Mouse (Mus musculus) C2C12 (cell line): Measurements from ENCODE around the gene 4930438A08Rik. TPM values are rescaled to one million over a fixed set of nuclear protein-coding genes. Genes with fewer than 3 reads are reported as not detected.
"Not testable (repeated sequence)": the region's sequence is repeated elsewhere in the genome, so short reads cannot be mapped to it uniquely, and the experiment has no call there.

Experiments used
- H3K27me3 ChIP-seq: one replicate; pipeline ENCODE4 v1.6.1; 2011; ENCODE audit not compliant: control insufficient read depth, insufficient read depth, insufficient read length
- H3K36me3 ChIP-seq: one replicate; pipeline ENCODE4 v1.6.1; 2011; ENCODE audit not compliant: control insufficient read depth, insufficient read depth
- H3K4me3 ChIP-seq: one replicate; pipeline ENCODE4 v1.5.1; 2011; ENCODE audit warnings: mild to moderate bottlenecking, control low read depth; ENCODE audit not compliant: poor library complexity, insufficient read depth, severe bottlenecking
- H3K79me2 ChIP-seq: one replicate; pipeline ENCODE4 v1.6.1; 2011; ENCODE audit not compliant: control insufficient read depth, insufficient read depth
- H3K79me3 ChIP-seq: one replicate; pipeline ENCODE4 v1.6.1; 2011; ENCODE audit warnings: low read depth, control low read depth
- H3ac ChIP-seq: one replicate; pipeline ENCODE3; 2011; ENCODE audit warnings: low read depth; ENCODE audit not compliant: control insufficient read depth, insufficient read length
- CEBPB ChIP-seq: IDR thresholded peaks from one replicate; pipeline ENCODE4 v1.6.1; 2011; ENCODE audit warnings: low read depth, mild to moderate bottlenecking, control low read depth, moderate library complexity
- CTCF ChIP-seq: IDR thresholded peaks from one replicate; pipeline ENCODE4 v1.5.1; 2011; ENCODE audit not compliant: control insufficient read depth, insufficient read depth, insufficient read length
- FOSL1 ChIP-seq: IDR thresholded peaks from one replicate; pipeline ENCODE4 v1.8.0; 2011; ENCODE audit warnings: mild to moderate bottlenecking, low read length; ENCODE audit not compliant: poor library complexity, insufficient read depth, severe bottlenecking
- MAX ChIP-seq: IDR thresholded peaks from one replicate; pipeline ENCODE4 v1.6.1; 2011; ENCODE audit warnings: mild to moderate bottlenecking, control low read depth
- MYOD1 ChIP-seq: IDR thresholded peaks from one replicate; pipeline ENCODE4 v1.6.1; 2011; ENCODE audit warnings: low read depth; ENCODE audit not compliant: control insufficient read depth, insufficient read length
- MYOG ChIP-seq: IDR thresholded peaks from one replicate; pipeline ENCODE4 v1.6.1; 2011; ENCODE audit not compliant: control insufficient read depth, insufficient read length; ENCODE audit errors: extremely low read depth
- USF1 ChIP-seq: IDR thresholded peaks from one replicate; pipeline ENCODE4 v1.6.1; 2011; ENCODE audit warnings: low read depth, mild to moderate bottlenecking, control low read depth, moderate library complexity
- polyA plus RNA-seq: library from polyadenylated mRNA; unstranded; fragments of >200 nt; fragmentation: generic; extraction: Trizol; gene quantifications from one replicate; pipeline ENCODE4 v1.2.1, GENCODE M21; 2012; ENCODE audit warnings: missing spikeins

The 4930438A08Rik gene
- polyA plus RNA-seq, 1 experiment: 0.01 TPM

GRCm38 (mm10) chr11:58231156-58231555, 43.4 kb upstream of the 4930438A08Rik start:
- Histone ChIP-seq H3ac (no peak overlapping the region), H3K36me3 (no peaks in the 10 kb centered on the region), H3K27me3 (peaks cover 27% of the 10 kb centered on the region), H3K79me3 (no peaks in the 10 kb centered on the region), H3K79me2 (no peaks in the 10 kb centered on the region), H3K4me3 (no peak overlapping the region)
- TF ChIP-seq MAX: no peak
- TF ChIP-seq CEBPB: no peak
- TF ChIP-seq MYOG: no peak

DNA sequence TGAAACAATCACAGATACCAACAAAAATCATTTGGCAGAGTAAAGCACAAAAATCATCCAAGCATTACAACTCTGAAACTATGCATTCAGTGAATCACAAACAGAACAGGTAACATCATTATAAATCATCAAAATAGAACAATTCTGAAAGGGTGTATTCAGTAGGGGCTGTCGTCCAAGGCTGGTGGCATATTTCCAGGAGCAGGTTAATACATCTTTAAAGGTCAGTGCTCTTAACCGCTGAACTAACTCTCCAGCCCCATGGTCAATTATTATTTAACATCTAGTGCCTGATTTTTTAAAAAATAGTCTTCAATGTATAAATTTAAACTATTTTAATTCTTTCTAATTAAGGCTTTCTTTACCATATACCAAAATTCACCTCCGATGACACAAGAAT, 40.0 kb upstream of the 4930438A08Rik start:
- H3ac ChIP-seq, H3K79me3 ChIP-seq: not testable (repeated sequence)

GRCm38 (mm10) chr11:58235152-58235551, 39.4 kb upstream of the 4930438A08Rik start:
- no peak overlapping the region for H3ac ChIP-seq
- no peaks in the 10 kb centered on the region for H3K36me3 ChIP-seq
- no peak for TF ChIP-seq MYOD1
- TF ChIP-seq MAX: no peak
- no peak for TF ChIP-seq CEBPB
- no peak for TF ChIP-seq CTCF
- no peak for TF ChIP-seq FOSL1
- no peak for TF ChIP-seq MYOG
- TF ChIP-seq USF1: no peak

More for the DNA sequence above, 40.0 kb upstream of the 4930438A08Rik start:
- H3K4me3 ChIP-seq, H3K79me2 ChIP-seq, H3K36me3 ChIP-seq: not testable (repeated sequence)
- peaks cover 24% of the 10 kb centered on the region for H3K27me3 ChIP-seq

DNA sequence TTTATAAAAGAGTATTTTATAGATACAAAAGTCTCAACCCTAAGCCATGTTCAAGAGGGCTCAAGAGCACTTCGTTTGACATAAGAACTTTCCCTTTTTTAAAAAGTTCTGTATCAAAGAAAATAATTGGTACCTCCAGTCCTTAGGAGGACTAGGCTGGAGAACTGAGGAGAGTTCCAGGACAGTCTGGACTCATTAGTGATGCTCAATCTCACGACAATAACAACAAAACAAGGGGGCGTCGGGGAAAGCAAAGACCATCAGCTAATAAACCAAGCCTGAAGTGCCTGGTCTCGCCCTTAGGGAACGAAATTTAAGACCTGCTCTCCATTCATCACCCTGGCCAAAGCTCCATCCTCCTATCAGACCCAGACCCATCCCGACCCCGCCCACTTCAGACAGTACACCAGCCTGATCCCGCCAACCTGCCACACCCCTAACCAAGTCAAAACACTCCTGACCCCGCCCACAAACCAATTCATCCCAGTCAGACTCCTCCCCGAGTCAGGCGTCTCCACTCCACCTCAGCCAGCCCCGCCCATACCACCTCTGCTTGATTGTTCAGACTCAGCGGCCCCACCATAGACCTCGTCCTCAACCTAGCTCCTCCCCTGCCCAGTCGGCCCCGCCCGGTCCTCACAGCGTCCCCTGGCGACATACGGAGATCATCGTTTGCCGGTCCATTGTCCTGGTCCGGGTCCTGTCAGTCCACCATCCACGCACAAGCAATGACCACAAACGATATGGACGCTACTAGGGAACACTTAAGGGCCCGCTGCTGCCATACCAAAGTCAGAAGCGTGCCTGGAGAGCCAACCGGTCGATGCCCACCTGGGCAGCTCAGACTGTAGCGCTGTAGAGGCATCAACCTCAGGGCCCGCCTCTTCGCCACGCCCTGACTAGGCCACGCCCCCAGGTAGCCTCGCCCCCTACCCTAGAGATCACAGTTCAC, 35.5 kb upstream of the 4930438A08Rik start:
- H3K79me3 ChIP-seq: no peaks in the 10 kb centered on the region
- H3K36me3 ChIP-seq: no peaks in the 10 kb centered on the region
- H3K79me2 ChIP-seq: no peaks in the 10 kb centered on the region
- no peak overlapping the region for H3K4me3 ChIP-seq
- H3ac ChIP-seq: no peak overlapping the region
- no peaks in the 10 kb centered on the region for H3K27me3 ChIP-seq
- TF ChIP-seq CEBPB (no peak), MYOG (no peak), MAX (no peak), MYOD1 (no peak), CTCF (no peak)

More at GRCm38 (mm10) chr11:58235152-58235551, 39.4 kb upstream of the 4930438A08Rik start:
- H3K27me3 ChIP-seq: peaks cover 24% of the 10 kb centered on the region
- H3K79me3 ChIP-seq: no peaks in the 10 kb centered on the region
- no peaks in the 10 kb centered on the region for H3K79me2 ChIP-seq
- H3K4me3 ChIP-seq: no peak overlapping the region

DNA sequence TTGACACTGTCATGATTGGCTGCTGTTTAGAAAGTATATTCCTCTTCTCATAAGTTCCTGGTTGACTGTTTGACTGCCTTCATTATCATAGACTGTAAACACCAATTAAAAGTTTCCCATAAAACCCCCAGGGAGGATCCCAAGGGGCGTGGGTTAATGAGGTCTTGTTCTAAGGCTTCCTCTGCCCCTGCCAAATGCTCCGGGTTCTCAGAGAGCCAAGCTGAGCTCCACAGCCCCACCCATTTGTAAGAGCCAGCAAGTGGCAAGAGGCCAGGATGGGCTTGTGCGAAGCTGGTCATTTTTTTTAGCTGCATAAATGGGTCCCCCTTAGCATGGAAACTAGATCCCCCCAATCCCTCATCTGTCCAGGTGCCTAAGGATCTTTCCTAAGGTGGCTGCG, 27.3 kb upstream of the 4930438A08Rik start:
- H3K79me2 ChIP-seq: no peaks in the 10 kb centered on the region
- TF ChIP-seq FOSL1 (no peak), MAX (no peak), USF1 (no peak), CEBPB (no peak), MYOG (no peak), MYOD1 (no peak), CTCF (no peak)
- H3K4me3 ChIP-seq: no peak overlapping the region
- H3K36me3 ChIP-seq: no peaks in the 10 kb centered on the region
- no peak overlapping the region for H3ac ChIP-seq
- H3K27me3 ChIP-seq: no peaks in the 10 kb centered on the region
- H3K79me3 ChIP-seq: no peaks in the 10 kb centered on the region

- Histone ChIP-seq H3K79me2 (no peaks in the 10 kb centered on the region), H3K27me3 (no peaks in the 10 kb centered on the region), H3K79me3 (no peaks in the 10 kb centered on the region), H3K36me3 (no peaks in the 10 kb centered on the region), H3K4me3 (no peak overlapping the region), H3ac (no peak overlapping the region)
- no peak for TF ChIP-seq CTCF
- TF ChIP-seq MAX: no peak
Measured at GRCm38 (mm10) chr11:58249203-58249981, 25.2 kb upstream of the 4930438A08Rik start.
